Mouse (Mus musculus) midbrain, embryonic 10.5 days (tissue): ENCODE measurements around the gene Ccdc85b. TPM values are rescaled to one million over a fixed set of nuclear protein-coding genes. Genes with fewer than 3 reads are reported as not detected.

Experiments used
- DNase-seq: peaks from one replicate; pipeline ENCODE4 v3.0.0-alpha.2; 2017; ENCODE audit warnings: low spot score
- H3K27ac ChIP-seq: fragments of 300-500 bp; sonication (generic); replicated peaks from 2 replicates; pipeline ENCODE4 v1.5.1; 2016; ENCODE audit warnings: mild to moderate bottlenecking
- H3K27me3 ChIP-seq: fragments of 300-500 bp; sonication (generic); 2 replicates; pipeline ENCODE4 v1.6.1; 2016; ENCODE audit warnings: low read depth, mild to moderate bottlenecking; ENCODE audit not compliant: poor library complexity, severe bottlenecking
- H3K36me3 ChIP-seq: fragments of 300-500 bp; sonication (generic); 2 replicates; pipeline ENCODE4 v1.6.1; 2016; ENCODE audit warnings: mild to moderate bottlenecking, moderate library complexity
- H3K4me1 ChIP-seq: fragments of 300-500 bp; sonication (generic); 2 replicates; pipeline ENCODE4 v1.6.1; 2016
- H3K4me3 ChIP-seq: fragments of 300-500 bp; sonication (generic); 2 replicates; pipeline ENCODE4 v1.5.1; 2016; ENCODE audit warnings: mild to moderate bottlenecking, moderate library complexity
- H3K9me3 ChIP-seq: fragments of 300-500 bp; sonication (generic); replicated peaks from 2 replicates; pipeline ENCODE4 v1.6.1; 2016; ENCODE audit warnings: mild to moderate bottlenecking
- WGBS: fragments of 180-500 bp; shearing (Covaris S2); methylation state at CpG from one replicate; pipeline ENCODE4 v1.1.7; 2016; 5-methylcytosine and 5-hydroxymethylcytosine counted together
- polyA plus RNA-seq: library from polyadenylated mRNA; unstranded; fragments of >200 nt; fragmentation: Nextera tagmentation; extraction: Ambion mirVana; gene quantifications from 2 replicates; pipeline ENCODE4 v1.2.1, GENCODE M21; 2016

The Ccdc85b gene
- polyA plus RNA-seq, 1 experiment from 2014 or later = 6.0 TPM

DNA sequence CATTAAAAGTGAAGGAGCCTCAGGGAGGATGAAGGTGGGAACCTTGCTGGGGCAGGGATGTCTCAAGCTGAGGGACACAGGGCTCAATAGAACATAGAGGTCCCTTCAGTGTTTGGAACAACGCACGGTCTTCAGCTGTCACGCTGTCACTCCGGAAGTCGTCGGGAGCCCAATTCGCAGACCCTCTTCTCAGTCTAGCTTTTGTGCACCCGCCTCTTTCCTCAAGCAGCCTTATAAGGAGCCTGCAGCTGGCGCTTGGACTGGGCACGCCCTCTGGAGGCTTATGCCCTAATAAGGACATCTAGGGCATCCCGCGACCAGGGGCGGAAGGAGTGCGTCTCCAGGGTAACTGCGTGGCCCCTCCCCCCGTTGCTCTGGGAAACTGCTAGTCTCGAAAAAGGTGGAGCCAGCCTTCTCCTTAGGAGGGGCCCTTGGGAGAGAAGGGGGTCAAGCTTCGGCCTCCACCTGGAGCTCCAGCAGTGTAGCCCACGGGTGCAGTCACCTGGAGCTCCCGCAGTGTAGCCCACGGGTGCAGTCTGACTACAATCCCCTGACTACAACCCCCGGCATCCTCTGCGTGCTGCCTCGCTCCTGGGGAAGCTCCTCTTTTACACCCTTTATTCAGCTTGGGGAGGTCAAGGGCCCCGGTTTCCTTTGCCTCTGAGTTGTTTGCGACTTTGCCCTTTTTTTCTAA is 31.3 kb upstream of the Ccdc85b start:
- peak overlapping the region; percentile 99 for H3K27ac ChIP-seq
- peak; percentile 98 for DNase-seq
- no peaks in the 10 kb centered on the region for H3K9me3 ChIP-seq
- WGBS = 0% methylated on average over 26 of the region's 26 CpGs
- H3K36me3 ChIP-seq = peaks cover 47% of the 10 kb centered on the region
- no peaks in the 10 kb centered on the region for H3K27me3 ChIP-seq
- H3K4me3 ChIP-seq = peak overlapping the region; percentile 86
- peaks cover 47% of the 10 kb centered on the region for H3K4me1 ChIP-seq

DNA sequence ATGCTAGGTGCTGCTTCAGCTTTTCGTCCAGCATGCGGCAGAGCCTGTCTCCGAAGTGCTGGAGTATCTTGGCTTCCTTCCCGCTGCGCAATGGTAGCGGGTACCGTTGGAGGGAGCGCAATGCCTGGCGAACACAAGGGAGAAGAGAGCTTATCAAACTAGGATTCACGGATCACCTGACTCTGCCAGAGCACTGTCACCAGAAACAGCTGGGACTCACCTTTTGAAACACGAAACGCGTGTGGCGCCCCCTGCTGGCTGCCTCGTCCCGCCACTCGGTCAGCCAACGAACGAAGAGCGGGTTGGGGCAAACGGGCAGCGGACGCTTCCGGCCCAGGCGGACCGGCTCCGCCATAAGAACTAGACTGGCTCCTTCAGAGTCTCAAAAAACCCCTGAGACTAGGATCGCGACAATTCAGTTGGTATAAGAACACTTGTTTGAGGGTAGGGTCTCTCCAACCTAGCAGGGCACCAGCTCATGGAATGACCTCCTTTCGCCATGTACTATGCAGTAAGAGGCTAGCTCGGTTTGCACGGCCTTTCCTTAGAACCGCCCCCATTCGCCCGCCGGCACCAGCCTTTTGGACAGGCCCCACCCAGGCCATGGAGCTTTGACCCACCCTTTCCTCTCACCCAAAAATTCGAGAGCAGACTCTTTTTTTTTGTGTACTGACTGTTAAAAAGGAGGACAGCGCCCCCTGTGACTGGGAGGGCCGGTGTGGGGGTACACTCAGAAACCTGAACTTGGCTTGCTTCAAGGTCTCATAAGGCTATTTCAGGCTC is 30.3 kb upstream of the Ccdc85b start, which contains the start of gene Mus81:
Gene Mus81, minus strand, starts transcription at position 635 of the 783 bp plus-strand sequence.
- DNase-seq = peak; percentile 95
- Histone ChIP-seq H3K4me1 (peaks cover 47% of the 10 kb centered on the region), H3K9me3 (no peaks in the 10 kb centered on the region), H3K27ac (peak within 1 kb of the TSS; percentile 99), H3K36me3 (peaks cover 47% of the 10 kb centered on the region), H3K27me3 (no peaks in the 10 kb centered on the region), H3K4me3 (peak within 1 kb of the TSS; percentile 86)
- under 1% methylated on average over 39 of the region's 39 CpGs for WGBS

DNA sequence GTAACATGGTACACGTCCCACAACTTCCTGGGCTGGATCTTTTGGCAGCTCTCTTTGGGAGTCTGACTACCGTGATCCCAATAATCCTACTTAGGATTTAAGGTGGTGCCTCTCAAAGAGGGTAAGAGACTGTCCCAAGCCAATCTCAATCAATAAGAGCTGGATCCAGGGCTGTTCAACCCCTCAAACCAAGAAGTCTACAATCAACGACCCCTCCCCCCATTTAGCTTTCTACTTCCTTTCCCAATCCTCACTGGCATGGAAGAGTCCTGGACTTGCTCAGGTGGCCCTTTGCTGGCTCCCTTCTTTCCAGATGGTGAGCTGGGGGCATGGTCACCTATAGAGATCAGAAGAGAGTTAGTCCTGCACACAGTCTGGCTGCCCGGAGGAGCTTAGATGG is 29.1 kb upstream of the Ccdc85b start:
- Histone ChIP-seq H3K4me1 (peaks cover 36% of the 10 kb centered on the region), H3K27ac (peak overlapping the region; percentile 99; the same call in 1 of the 2 replicates), H3K4me3 (peak overlapping the region; percentile 86), H3K36me3 (peaks cover 49% of the 10 kb centered on the region), H3K9me3 (no peaks in the 10 kb centered on the region), H3K27me3 (no peaks in the 10 kb centered on the region)
- 91% methylated on average over 4 of the region's 4 CpGs for WGBS
- no peak for DNase-seq

DNA sequence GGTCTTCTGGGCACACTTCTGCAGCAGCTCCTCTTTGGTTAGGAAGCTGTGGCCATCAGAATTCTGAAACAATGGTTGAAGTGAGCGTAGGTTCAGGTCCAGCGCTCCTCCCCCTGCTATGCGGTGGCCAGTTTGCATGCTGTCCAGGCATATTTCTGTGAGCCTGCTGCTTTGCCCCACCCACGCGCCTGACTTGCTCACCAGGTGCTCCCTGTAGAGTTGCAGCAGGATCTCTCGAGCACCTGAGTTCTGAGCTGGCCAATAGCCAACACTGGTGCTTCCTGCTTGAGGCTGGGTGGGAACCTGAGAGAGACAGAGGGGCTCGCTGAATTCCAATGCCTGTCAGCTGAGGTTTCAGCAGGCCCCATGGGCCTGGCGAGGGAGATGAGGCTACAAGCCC is 28.6 kb upstream of the Ccdc85b start:
- no peaks in the 10 kb centered on the region for H3K27me3 ChIP-seq
- no peak for DNase-seq
- H3K4me3 ChIP-seq = peak overlapping the region; percentile 86; the same call in 1 of the 2 replicates
- H3K9me3 ChIP-seq = no peaks in the 10 kb centered on the region
- 92% methylated on average over 8 of the region's 8 CpGs for WGBS
- H3K27ac ChIP-seq = no peak overlapping the region
- H3K4me1 ChIP-seq = peaks cover 34% of the 10 kb centered on the region
- peaks cover 54% of the 10 kb centered on the region for H3K36me3 ChIP-seq

DNA sequence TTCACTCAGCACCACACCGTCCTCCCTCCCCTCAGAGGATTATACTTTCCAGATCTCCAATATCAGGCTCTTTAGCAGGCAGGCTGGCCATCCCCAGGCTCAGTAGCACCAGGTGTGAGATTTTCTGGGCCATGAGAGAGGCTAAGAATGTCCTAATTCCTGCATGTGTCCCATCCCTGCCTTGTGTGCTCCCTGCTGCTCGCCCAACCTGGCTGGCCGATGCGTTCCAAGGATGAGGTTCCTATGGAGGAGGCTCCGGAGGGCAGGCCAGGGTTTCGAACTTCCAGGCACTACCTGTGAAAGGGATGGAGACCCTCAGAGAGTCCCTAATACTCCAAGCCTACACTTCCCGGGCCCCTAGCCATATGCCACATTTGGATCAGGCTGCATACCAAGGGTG is 28.1 kb upstream of the Ccdc85b start:
- WGBS = 93% methylated on average over 7 of the region's 7 CpGs
- Histone ChIP-seq H3K36me3 (peaks cover 58% of the 10 kb centered on the region), H3K4me1 (peaks cover 34% of the 10 kb centered on the region), H3K27me3 (no peaks in the 10 kb centered on the region), H3K9me3 (no peaks in the 10 kb centered on the region), H3K4me3 (no peak overlapping the region), H3K27ac (no peak overlapping the region)
- DNase-seq = no peak

DNA sequence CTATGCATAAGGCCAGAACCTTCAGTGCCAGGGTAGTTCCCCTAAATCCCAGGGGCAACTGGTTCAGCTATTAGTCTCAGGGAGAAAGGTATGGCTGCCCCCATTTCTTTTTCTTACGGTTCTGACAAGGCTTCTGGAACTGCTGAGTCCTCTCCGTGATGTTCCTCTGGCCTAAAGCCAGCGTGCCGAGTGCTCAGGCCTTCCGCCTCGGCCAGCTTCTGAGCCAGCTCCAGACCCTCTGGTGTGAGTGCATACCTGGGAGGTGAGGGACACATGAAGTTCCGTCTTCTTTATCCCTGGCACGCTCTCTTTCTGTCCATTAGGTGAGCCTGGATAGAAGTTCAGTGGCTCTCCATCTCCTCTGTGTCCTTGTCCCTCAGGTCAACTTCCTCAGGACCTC is 27.7 kb upstream of the Ccdc85b start:
- DNase-seq = no peak
- no peak overlapping the region for H3K4me3 ChIP-seq
- peaks cover 34% of the 10 kb centered on the region for H3K4me1 ChIP-seq
- no peaks in the 10 kb centered on the region for H3K27me3 ChIP-seq
- WGBS = 93% methylated on average over 8 of the region's 8 CpGs
- no peaks in the 10 kb centered on the region for H3K9me3 ChIP-seq
- peaks cover 63% of the 10 kb centered on the region for H3K36me3 ChIP-seq
- H3K27ac ChIP-seq = no peak overlapping the region

DNA sequence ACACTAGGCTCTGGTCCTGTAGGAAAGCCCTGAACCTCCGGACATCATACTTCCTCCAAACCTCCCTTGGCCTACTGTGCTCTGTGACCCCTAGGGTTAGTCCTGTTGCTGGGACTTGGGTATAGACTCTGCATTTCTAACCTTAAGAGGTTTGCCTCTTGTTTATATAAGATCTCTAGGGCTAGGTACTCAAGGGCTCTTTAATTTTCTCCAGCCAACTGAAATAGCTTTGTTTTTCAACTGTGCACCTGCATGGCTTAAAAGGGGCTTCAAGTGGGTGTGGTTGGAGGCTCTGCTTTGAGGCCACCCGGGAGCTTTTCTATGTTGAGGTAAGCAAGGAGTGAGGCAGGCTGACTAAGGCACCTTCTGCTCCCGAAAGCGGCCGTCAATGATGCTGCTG is 26.8 kb upstream of the Ccdc85b start:
- peaks cover 26% of the 10 kb centered on the region for H3K4me1 ChIP-seq
- H3K27me3 ChIP-seq = no peaks in the 10 kb centered on the region
- no peaks in the 10 kb centered on the region for H3K9me3 ChIP-seq
- H3K36me3 ChIP-seq = peaks cover 70% of the 10 kb centered on the region
- DNase-seq = no peak
- H3K4me3 ChIP-seq = no peak overlapping the region
- WGBS = 94% methylated on average over 5 of the region's 5 CpGs
- no peak overlapping the region for H3K27ac ChIP-seq

DNA sequence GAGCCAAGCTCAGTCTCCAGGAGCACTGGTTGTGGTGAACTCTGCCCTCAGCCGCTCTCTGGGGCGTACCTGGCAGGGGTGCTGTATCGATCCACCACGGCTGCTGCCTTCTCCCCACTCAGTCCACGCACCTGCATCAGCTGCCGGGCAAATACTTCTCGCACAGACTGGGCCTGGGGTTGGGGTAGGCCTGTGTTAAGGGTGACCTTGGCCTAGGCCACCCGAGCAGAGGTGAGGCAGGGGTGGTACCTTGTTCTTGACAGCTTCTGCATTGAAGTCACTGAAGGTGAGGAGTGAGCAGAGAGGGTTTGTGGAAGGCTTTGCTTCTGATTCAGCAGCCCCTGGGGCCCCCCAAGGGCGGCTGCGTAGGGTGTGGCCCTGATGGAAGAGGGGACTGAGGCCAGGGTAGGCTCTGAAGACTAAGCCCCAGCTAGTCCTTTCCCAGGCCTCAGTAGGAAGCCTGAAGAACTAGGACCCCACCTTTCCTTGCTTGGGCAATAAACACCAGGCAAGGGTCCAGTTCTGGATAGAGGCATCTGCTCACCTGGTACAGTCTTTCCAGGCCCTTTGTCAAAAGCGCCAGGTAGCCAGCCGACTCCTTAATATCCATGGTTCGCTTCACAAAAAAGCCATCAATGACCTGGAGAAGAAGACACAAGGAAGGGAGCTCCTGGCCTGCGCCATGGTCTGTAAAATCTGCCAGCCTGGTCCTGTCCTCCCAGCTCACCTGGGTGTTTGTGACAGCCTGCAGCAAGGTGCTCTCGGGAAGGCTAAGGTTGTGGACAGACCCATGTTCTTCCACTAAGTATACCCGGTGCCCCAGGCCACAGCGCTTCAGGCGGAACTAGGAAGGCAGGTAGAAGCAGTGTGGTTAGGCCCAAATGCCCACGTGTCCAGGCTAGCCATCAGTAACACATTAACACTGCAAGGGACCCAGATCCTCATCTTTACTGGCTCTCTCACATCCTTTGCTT is 26.0 kb upstream of the Ccdc85b start:
- no peaks in the 10 kb centered on the region for H3K27me3 ChIP-seq
- H3K4me1 ChIP-seq = peaks cover 20% of the 10 kb centered on the region
- peaks cover 79% of the 10 kb centered on the region for H3K36me3 ChIP-seq
- 96% methylated on average over 19 of the region's 19 CpGs for WGBS
- H3K9me3 ChIP-seq = no peaks in the 10 kb centered on the region
- H3K4me3 ChIP-seq = no peak overlapping the region
- DNase-seq = no peak
- H3K27ac ChIP-seq = no peak overlapping the region

DNA sequence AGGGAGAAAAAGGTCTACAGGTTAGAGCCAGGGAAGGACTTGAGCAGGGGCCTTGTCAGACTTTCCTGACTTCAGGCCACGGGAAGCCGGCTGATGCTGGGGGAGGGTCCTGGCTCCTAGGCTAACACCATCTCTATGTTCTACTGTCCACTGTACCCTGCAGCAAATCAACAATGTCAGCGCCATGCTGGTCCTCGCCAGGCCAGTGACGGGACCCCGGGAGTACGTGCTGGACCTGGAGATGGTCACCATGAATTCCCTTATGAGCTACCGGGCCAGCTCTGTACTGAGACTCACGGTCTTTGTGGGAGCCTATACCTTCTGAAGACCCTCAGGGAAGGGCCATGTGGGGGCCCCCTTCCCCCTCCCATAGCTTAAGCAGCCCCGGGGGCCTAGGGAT is 23.7 kb upstream of the Ccdc85b start:
- Histone ChIP-seq H3K9me3 (no peaks in the 10 kb centered on the region), H3K27me3 (no peaks in the 10 kb centered on the region), H3K27ac (no peak overlapping the region), H3K36me3 (peaks cover 91% of the 10 kb centered on the region), H3K4me3 (no peak overlapping the region), H3K4me1 (0 out of 2 replicates have a peak, but pooled peaks cover under 1% of the 10 kb centered on the region)
- 93% methylated on average over 10 of the region's 10 CpGs for WGBS
- DNase-seq = no peak

DNA sequence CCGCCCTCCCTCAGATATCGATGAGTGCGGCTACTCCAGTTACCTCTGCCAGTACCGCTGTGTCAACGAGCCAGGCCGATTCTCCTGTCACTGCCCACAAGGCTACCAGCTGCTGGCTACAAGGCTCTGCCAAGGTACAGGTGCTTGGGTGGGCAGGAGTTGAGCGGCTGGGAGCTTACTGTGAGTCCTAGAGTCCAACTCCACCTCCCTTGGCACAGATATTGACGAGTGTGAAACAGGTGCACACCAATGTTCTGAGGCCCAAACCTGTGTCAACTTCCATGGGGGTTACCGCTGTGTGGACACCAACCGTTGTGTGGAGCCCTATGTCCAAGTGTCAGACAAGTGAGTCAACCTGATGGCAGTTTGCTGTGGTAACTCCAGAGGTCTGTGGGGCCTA is 22.3 kb upstream of the Ccdc85b start:
- no peak for DNase-seq
- no peaks in the 10 kb centered on the region for H3K9me3 ChIP-seq
- no peak overlapping the region for H3K27ac ChIP-seq
- peaks cover 78% of the 10 kb centered on the region for H3K36me3 ChIP-seq
- H3K27me3 ChIP-seq = peaks cover 10% of the 10 kb centered on the region; the same call in 1 of the 2 replicates
- H3K4me1 ChIP-seq = peaks cover 11% of the 10 kb centered on the region
- 93% methylated on average over 10 of the region's 10 CpGs for WGBS
- H3K4me3 ChIP-seq = no peak overlapping the region

DNA sequence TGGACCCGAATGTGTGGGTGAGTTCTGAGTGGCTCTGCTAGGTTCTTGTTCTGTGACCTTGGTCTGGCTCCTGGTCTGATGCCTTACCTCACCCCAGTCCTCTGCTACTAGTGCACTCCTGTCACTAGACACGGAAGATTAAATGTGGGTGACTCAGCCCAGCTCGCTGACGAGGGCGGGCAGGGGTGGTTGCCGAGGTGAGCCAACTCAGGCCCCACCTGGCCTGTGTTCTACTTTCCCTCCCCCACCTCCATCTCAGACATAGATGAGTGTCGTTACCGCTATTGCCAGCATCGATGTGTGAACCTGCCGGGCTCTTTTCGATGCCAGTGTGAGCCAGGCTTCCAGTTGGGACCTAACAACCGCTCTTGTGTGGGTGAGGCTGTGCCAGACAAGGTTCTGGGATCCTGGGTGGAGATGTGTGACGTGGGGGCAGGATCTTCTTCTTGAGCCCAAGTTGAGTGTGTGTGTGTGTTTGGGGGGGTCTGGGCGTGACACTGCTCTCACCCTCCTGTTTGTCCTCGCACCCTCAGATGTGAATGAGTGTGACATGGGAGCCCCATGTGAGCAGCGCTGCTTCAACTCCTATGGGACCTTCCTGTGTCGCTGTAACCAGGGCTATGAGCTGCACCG is 20.1 kb upstream of the Ccdc85b start:
- Histone ChIP-seq H3K9me3 (no peaks in the 10 kb centered on the region), H3K36me3 (peaks cover 55% of the 10 kb centered on the region), H3K4me3 (peak overlapping the region; percentile 7; the same call in 1 of the 2 replicates), H3K4me1 (peaks cover 27% of the 10 kb centered on the region), H3K27me3 (peaks cover 10% of the 10 kb centered on the region; the same call in 1 of the 2 replicates), H3K27ac (no peak overlapping the region)
- 93% methylated on average over 18 of the region's 18 CpGs for WGBS
- DNase-seq = no peak
